Mouse (Mus musculus) neural tube, embryonic 13.5 days (tissue): ENCODE results near the gene Svs1. TPM values are rescaled to one million over a fixed set of nuclear protein-coding genes. Genes with fewer than 3 reads are reported as not detected.

ENCODE experiments used
- ATAC-seq: fragments of 200-750 bp; cut with Nextera tagmentation; 2 replicates; pipeline ENCODE4 v1.8.0; 2017; ENCODE audit warnings: low read depth, mild to moderate bottlenecking, moderate TSS enrichment, moderate library complexity
- H3K27ac ChIP-seq: fragments of 300-500 bp; sonication (generic); replicated peaks from 2 replicates; pipeline ENCODE4 v1.5.1; 2015; ENCODE audit warnings: moderate library complexity, mild to moderate bottlenecking, inconsistent platforms
- H3K27me3 ChIP-seq: fragments of 300-500 bp; sonication (generic); 2 replicates; pipeline ENCODE4 v1.6.1; 2015; ENCODE audit warnings: mild to moderate bottlenecking, inconsistent platforms
- H3K36me3 ChIP-seq: fragments of 300-500 bp; sonication (generic); 2 replicates; pipeline ENCODE4 v1.6.1; 2015; ENCODE audit warnings: mild to moderate bottlenecking, inconsistent platforms
- H3K4me1 ChIP-seq: fragments of 300-500 bp; sonication (generic); replicated peaks from 2 replicates; pipeline ENCODE4 v1.6.1; 2015; ENCODE audit warnings: inconsistent platforms
- H3K4me2 ChIP-seq: fragments of 300-500 bp; sonication (generic); 2 replicates; pipeline ENCODE4 v1.6.1; 2015; ENCODE audit warnings: inconsistent platforms, mild to moderate bottlenecking, moderate library complexity
- H3K4me3 ChIP-seq: fragments of 300-500 bp; sonication (generic); 2 replicates; pipeline ENCODE4 v1.5.1; 2015; ENCODE audit warnings: mild to moderate bottlenecking, inconsistent platforms
- H3K9ac ChIP-seq: fragments of 300-500 bp; sonication (generic); 2 replicates; pipeline ENCODE4 v1.6.1; 2015; ENCODE audit warnings: moderate library complexity, mild to moderate bottlenecking, inconsistent platforms
- H3K9me3 ChIP-seq: fragments of 300-500 bp; sonication (generic); 2 replicates; pipeline ENCODE4 v1.6.1; 2016; ENCODE audit warnings: inconsistent platforms
- WGBS: fragments of 180-500 bp; shearing (Covaris S2); methylation state at CpG from one replicate; pipeline ENCODE4 v1.1.7; 2015; 5-methylcytosine and 5-hydroxymethylcytosine counted together
- polyA plus RNA-seq: library from polyadenylated mRNA; unstranded; fragments of >200 nt; fragmentation: Nextera tagmentation; extraction: Ambion mirVana; gene quantifications from 2 replicates; pipeline ENCODE4 v1.2.1, GENCODE M21; 2015

Svs1 gene
- polyA plus RNA-seq, 1 experiment from 2014 or later, result not detected

DNA sequence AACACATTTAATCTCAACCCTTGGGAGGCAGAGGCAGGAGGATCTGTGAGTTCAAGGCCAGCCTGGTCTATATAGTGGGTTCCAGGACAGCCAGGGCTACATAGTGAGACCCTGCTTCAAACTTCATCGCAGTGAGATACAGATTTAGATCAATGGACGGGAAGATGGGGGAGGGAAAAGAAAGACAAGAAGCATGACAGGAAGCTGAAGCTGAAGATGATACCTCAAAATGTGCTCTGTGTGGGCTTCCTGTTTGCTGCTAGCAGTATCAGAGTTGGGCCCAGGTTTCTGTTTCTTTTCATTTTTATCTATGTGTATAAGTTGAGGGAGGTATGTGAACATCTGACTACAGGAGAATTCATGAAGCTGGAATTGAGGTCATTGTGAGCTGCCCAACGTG is 26.8 kb downstream of the Svs1 start:
- no peaks in the 10 kb centered on the region for H3K9me3 ChIP-seq
- 86% methylated on average over 3 of the region's 3 CpGs for WGBS
- H3K9ac ChIP-seq, result no peak overlapping the region
- 0 out of 2 replicates have a peak, but pooled peaks cover 3% of the 10 kb centered on the region for H3K27me3 ChIP-seq
- no peaks in the 10 kb centered on the region for H3K36me3 ChIP-seq
- no peak overlapping the region for H3K4me2 ChIP-seq
- no peak overlapping the region for H3K4me3 ChIP-seq
- peaks cover 7% of the 10 kb centered on the region for H3K4me1 ChIP-seq
- ATAC-seq, result no peak
- H3K27ac ChIP-seq, result no peak overlapping the region

DNA sequence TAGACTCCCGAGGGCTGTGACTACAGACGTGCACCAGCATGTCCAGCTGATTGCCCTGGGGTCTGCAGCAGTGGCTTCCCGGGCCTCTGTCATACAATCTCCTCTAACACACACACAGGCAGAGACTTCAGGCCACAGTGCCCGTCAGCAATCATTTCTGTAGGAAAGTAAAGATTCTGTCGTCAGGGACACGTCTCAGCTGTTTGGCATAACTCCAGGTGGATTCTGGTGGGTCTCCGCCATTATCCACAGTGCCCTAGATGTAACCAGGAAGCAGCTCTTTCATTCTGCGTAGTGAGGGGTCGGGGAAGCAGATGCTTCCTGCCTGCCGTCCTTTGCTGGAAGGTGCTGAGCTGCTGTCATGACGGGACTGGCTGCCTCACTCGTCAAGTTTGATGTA is 30.5 kb downstream of the Svs1 start:
- no peak overlapping the region for H3K27ac ChIP-seq
- H3K4me1 ChIP-seq, result peaks cover 5% of the 10 kb centered on the region
- H3K9me3 ChIP-seq, result no peaks in the 10 kb centered on the region
- H3K27me3 ChIP-seq, result 0 out of 2 replicates have a peak, but pooled peaks cover 3% of the 10 kb centered on the region
- H3K36me3 ChIP-seq, result no peaks in the 10 kb centered on the region
- H3K4me3 ChIP-seq, result no peak overlapping the region
- ATAC-seq, result no peak
- H3K4me2 ChIP-seq, result no peak overlapping the region
- H3K9ac ChIP-seq, result no peak overlapping the region
- 64% methylated on average over 12 of the region's 12 CpGs for WGBS

DNA sequence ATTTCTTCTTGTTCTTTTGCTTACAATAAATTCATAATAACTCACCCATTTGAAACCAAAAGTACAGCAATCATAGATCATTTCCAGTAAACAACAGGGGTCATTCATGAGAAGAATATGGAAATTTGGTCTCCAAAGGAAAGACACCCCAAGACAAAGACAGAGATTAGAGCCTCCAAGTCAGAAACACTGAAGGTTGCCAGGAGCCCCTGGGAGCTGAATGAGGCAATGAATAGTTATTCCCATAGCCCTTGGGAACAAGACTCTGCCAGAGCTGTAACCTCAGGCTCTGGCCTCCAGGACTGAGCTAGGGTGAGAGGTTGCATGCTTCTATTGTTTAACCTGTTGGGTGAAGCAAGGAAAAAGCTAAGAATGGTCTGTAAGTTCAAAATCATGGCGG is 32.7 kb downstream of the Svs1 start:
- ATAC-seq, result no peak
- H3K27ac ChIP-seq, result no peak overlapping the region
- peaks cover 5% of the 10 kb centered on the region for H3K4me1 ChIP-seq
- no peaks in the 10 kb centered on the region for H3K9me3 ChIP-seq
- no peak overlapping the region for H3K9ac ChIP-seq
- no peaks in the 10 kb centered on the region for H3K36me3 ChIP-seq
- H3K4me3 ChIP-seq, result no peak overlapping the region
- WGBS, result 76% methylated on average over 1 of the region's 1 CpGs
- H3K27me3 ChIP-seq, result peaks cover 15% of the 10 kb centered on the region
- H3K4me2 ChIP-seq, result no peak overlapping the region

- 28% methylated on average over 14 of the region's 14 CpGs for WGBS
- no peaks in the 10 kb centered on the region for H3K36me3 ChIP-seq
- H3K27me3 ChIP-seq, result peaks cover 19% of the 10 kb centered on the region
- no peak overlapping the region for H3K27ac ChIP-seq
- no peak overlapping the region for H3K4me3 ChIP-seq
- H3K4me2 ChIP-seq, result no peak overlapping the region
- peak; percentile 86 for ATAC-seq
- no peaks in the 10 kb centered on the region for H3K9me3 ChIP-seq
- peaks cover 5% of the 10 kb centered on the region for H3K4me1 ChIP-seq
- H3K9ac ChIP-seq, result no peak overlapping the region
These were observed 34.7 kb downstream of the Svs1 start for GRCm38 (mm10) chr6:49021141-49022012.

- peaks cover 22% of the 10 kb centered on the region for H3K27me3 ChIP-seq
- H3K36me3 ChIP-seq, result no peaks in the 10 kb centered on the region
- no peak for ATAC-seq
- H3K9me3 ChIP-seq, result no peaks in the 10 kb centered on the region
- WGBS, result 84% methylated on average over 2 of the region's 2 CpGs
- H3K4me3 ChIP-seq, result no peak overlapping the region
- H3K9ac ChIP-seq, result no peak overlapping the region
- H3K4me2 ChIP-seq, result no peak overlapping the region
- H3K27ac ChIP-seq, result no peak overlapping the region
- H3K4me1 ChIP-seq, result peaks cover 5% of the 10 kb centered on the region
These were observed 35.7 kb downstream of the Svs1 start for GRCm38 (mm10) chr6:49022384-49022783.

DNA sequence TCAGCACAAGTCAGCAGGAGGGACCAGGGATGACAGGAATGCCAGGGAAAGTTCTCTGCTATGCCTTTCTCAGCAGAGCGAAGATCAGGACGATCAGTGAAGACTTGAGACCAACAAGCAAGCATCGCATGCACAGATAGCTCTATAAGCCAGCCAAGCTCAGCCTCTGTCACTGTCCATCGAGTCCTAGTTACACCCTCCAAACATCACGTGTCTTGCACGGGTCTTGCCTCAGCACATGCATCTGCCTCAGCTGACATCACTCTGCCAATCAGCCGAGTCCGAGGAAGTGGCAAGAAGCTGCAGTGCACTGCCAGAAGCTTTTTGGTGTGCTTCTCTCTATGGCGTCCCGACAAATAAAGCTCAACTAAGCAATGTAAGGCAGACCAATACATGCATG is 36.7 kb downstream of the Svs1 start:
- Histone ChIP-seq H3K27me3 (peaks cover 22% of the 10 kb centered on the region), H3K36me3 (no peaks in the 10 kb centered on the region), H3K9ac (no peak overlapping the region), H3K4me2 (no peak overlapping the region), H3K4me1 (peaks cover 5% of the 10 kb centered on the region), H3K4me3 (no peak overlapping the region), H3K9me3 (no peaks in the 10 kb centered on the region), H3K27ac (no peak overlapping the region)
- no peak for ATAC-seq
- 85% methylated on average over 10 of the region's 10 CpGs for WGBS

- Histone ChIP-seq H3K4me2 (no peak overlapping the region), H3K9ac (no peak overlapping the region), H3K27ac (no peak overlapping the region), H3K36me3 (no peaks in the 10 kb centered on the region), H3K9me3 (no peaks in the 10 kb centered on the region), H3K4me3 (no peak overlapping the region), H3K4me1 (peaks cover 5% of the 10 kb centered on the region), H3K27me3 (peaks cover 22% of the 10 kb centered on the region)
- WGBS, result 86% methylated on average over 7 of the region's 7 CpGs
- no peak for ATAC-seq
These were observed 38.6 kb downstream of the Svs1 start for GRCm38 (mm10) chr6:49025290-49025689.

DNA sequence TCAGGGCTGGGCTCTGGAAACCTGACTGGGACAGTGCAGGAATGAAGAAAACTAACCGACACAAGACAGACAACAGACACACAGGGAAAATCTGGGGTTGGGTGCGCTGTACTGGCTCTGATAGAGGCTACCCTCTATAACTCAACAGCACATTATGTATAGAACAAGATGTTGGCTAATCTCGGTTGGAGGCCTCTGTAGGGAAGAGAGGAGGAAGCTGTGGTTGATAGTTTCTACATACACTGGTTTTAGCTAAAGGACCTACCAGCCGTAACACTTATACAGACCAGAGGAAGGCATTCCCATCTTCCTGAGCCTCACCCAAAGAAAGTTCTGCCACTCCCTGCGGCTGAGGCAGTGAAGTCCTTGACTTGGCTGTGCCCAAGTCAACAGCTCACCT is 39.8 kb downstream of the Svs1 start:
- WGBS, result 92% methylated on average over 5 of the region's 5 CpGs
- Histone ChIP-seq H3K4me1 (no peaks in the 10 kb centered on the region), H3K27me3 (peaks cover 22% of the 10 kb centered on the region), H3K36me3 (no peaks in the 10 kb centered on the region), H3K9ac (no peak overlapping the region), H3K4me3 (no peak overlapping the region), H3K9me3 (no peaks in the 10 kb centered on the region), H3K4me2 (no peak overlapping the region), H3K27ac (no peak overlapping the region)
- no peak for ATAC-seq

DNA sequence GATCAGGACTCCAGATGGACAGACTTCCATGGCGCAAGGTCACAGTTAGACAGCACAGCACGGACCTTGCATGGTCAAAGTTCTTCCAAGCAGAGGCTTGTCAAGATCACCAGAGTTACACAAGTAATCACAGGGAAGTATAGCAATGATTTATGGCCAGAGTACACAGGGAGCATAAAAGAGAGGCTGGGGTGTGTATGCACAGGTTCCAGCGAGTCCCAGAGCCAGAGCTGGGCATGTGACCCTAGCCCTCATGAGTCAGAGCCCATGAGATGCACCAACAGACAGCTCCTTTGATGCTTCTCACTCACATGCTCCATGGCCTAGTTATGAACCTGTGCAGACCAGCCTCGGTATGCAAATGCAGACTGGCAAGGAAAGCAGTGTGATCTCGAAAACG is 41.4 kb downstream of the Svs1 start:
- H3K9ac ChIP-seq, result no peak overlapping the region
- H3K9me3 ChIP-seq, result no peaks in the 10 kb centered on the region
- ATAC-seq, result no peak
- H3K27ac ChIP-seq, result no peak overlapping the region
- no peak overlapping the region for H3K4me2 ChIP-seq
- H3K27me3 ChIP-seq, result peaks cover 20% of the 10 kb centered on the region
- 90% methylated on average over 6 of the region's 6 CpGs for WGBS
- no peaks in the 10 kb centered on the region for H3K36me3 ChIP-seq
- no peaks in the 10 kb centered on the region for H3K4me1 ChIP-seq
- H3K4me3 ChIP-seq, result no peak overlapping the region

GRCm38 (mm10) chr6:49028708-49029107 is 42.0 kb downstream of the Svs1 start:
- 80% methylated on average over 3 of the region's 3 CpGs for WGBS
- Histone ChIP-seq H3K27ac (no peak overlapping the region), H3K4me2 (no peak overlapping the region), H3K4me3 (no peak overlapping the region), H3K9ac (no peak overlapping the region), H3K9me3 (no peaks in the 10 kb centered on the region), H3K4me1 (no peaks in the 10 kb centered on the region), H3K36me3 (no peaks in the 10 kb centered on the region), H3K27me3 (peaks cover 13% of the 10 kb centered on the region)
- ATAC-seq, result no peak

DNA sequence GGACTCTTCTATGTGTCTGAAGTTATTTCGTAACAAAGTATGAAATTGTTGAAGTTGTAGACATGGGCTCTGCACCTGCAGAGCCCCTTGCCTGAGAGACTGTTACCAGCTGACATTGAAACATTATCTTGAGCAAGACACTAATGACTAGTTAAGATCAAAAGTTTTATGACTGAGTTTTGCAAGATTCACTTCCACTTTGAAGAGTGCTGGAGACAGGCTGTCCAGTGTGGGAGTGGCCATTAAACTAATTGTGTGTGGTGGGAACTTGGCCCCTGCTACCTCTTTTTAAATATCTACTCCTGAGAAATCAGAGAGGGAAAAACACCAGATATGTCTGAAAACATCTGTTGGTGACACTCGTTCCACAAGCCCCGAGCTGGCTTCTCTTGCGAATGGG is 44.6 kb downstream of the Svs1 start:
- Histone ChIP-seq H3K9ac (no peak overlapping the region), H3K27ac (no peak overlapping the region), H3K4me2 (no peak overlapping the region), H3K4me3 (no peak overlapping the region), H3K4me1 (no peaks in the 10 kb centered on the region), H3K9me3 (no peaks in the 10 kb centered on the region), H3K36me3 (no peaks in the 10 kb centered on the region), H3K27me3 (peaks cover 4% of the 10 kb centered on the region)
- no peak for ATAC-seq
- WGBS, result 87% methylated on average over 4 of the region's 4 CpGs

DNA sequence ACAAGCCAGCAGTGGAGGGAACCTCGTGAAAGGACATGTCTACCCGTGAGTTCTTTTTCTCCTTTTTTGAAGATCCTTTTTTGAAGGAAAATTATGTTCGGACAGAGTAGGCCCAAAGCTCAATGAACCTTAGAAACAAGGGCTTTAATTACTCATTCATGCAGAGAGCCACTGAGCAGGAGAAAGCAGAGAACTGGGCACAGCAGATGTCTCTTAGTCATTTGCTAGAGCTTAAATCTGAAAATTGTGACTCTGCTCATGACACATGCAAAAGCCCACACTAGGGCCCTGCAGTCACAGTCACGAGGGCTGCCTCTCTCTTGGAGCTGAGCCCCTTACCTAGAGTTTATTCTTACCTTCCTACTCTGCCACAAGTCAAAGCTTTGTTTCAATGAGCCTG is 46.1 kb downstream of the Svs1 start:
- Histone ChIP-seq H3K4me2 (no peak overlapping the region), H3K4me3 (no peak overlapping the region), H3K4me1 (no peaks in the 10 kb centered on the region), H3K27ac (no peak overlapping the region), H3K27me3 (peaks cover 12% of the 10 kb centered on the region), H3K9ac (no peak overlapping the region), H3K9me3 (no peaks in the 10 kb centered on the region), H3K36me3 (no peaks in the 10 kb centered on the region)
- ATAC-seq, result no peak
- 75% methylated on average over 4 of the region's 4 CpGs for WGBS
